Mouse (Mus musculus) cortical plate, adult 2 months (tissue): ENCODE measurements around the gene Hint2.

Experiments
- CTCF ChIP-seq: fragments of 200-500 bp; IDR thresholded peaks from 2 replicates; pipeline ENCODE4 v1.5.1; 2011; ENCODE audit warnings: mild to moderate bottlenecking, control low read depth, low read length; ENCODE audit not compliant: insufficient read depth; ENCODE audit errors: extremely low read depth
- POLR2A ChIP-seq: fragments of 200-500 bp; IDR thresholded peaks from 2 replicates; pipeline ENCODE4 v1.6.1; 2011; ENCODE audit warnings: mild to moderate bottlenecking, low read length, control low read depth; ENCODE audit not compliant: insufficient read depth; ENCODE audit errors: extremely low read depth

GRCm38 (mm10) chr4:43630030-43630581 is 26.2 kb downstream of the Hint2 start:
- TF ChIP-seq CTCF: peak; percentile 81
- peak; percentile 43; the same call in 1 of the 2 replicates for TF ChIP-seq POLR2A
